Mouse (Mus musculus): ENCODE measurements around the gene Olfr1396.

- TF ChIP-seq POLR2A (IDR thresholded peaks at IDR 0.05; ENCODE audit: insufficient read depth, low read length), result no peak
- TF ChIP-seq CTCF (IDR thresholded peaks at IDR 0.05; ENCODE audit: low read depth, low read length), result no peak
Observed at GRCm38 (mm10) chr11:49077012-49077411, 37.7 kb downstream of the Olfr1396 start.

All from ES-Bruce4 (cell line).